Mouse (Mus musculus): ENCODE data around the gene Pms2.

Gene Pms2

GRCm38 (mm10) chr5:143965586-143966345 is 56.0 kb downstream of the Pms2 start:
- TF ChIP-seq GATA4 (IDR thresholded peaks at IDR 0.05; ENCODE audit: insufficient replicate concordance, low read length) = no peak

DNA sequence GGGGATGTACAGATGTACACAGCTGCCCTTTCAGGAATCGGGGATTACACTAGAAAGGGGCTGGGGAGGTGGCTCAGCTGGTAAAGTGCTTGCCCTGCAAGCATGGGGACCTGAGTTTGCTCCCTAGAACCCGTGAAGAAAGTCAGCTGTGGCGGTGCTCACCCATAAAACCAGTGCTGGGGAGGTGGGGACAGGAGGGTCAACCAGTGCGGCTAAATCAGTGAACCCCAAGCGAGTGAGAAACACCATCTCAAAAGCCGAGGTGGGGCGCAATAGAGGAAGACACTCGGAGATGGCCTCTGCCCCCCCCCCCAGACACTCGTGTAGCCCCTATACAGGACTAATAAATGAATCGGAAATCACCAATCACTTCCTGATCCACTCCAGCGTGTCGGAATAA is 56.9 kb downstream of the Pms2 start:
- TF ChIP-seq GATA4 (IDR thresholded peaks at IDR 0.05; ENCODE audit: insufficient replicate concordance, low read length) = no peak

- TF ChIP-seq GATA4 (IDR thresholded peaks at IDR 0.05; ENCODE audit: insufficient replicate concordance, low read length) = no peak
Measured at GRCm38 (mm10) chr5:143972628-143973027, 62.9 kb downstream of the Pms2 start.

GRCm38 (mm10) chr5:143974931-143975630 is 65.3 kb downstream of the Pms2 start:
- no peak for TF ChIP-seq GATA4 (IDR thresholded peaks at IDR 0.05; ENCODE audit: insufficient replicate concordance, low read length)

- TF ChIP-seq GATA4 (IDR thresholded peaks at IDR 0.05; ENCODE audit: insufficient replicate concordance, low read length) = no peak
Measured at GRCm38 (mm10) chr5:143975631-143975933, 65.8 kb downstream of the Pms2 start.

GRCm38 (mm10) chr5:143976232-143976631 is 66.5 kb downstream of the Pms2 start:
- TF ChIP-seq GATA4 (IDR thresholded peaks at IDR 0.05; ENCODE audit: insufficient replicate concordance, low read length) = no peak

DNA sequence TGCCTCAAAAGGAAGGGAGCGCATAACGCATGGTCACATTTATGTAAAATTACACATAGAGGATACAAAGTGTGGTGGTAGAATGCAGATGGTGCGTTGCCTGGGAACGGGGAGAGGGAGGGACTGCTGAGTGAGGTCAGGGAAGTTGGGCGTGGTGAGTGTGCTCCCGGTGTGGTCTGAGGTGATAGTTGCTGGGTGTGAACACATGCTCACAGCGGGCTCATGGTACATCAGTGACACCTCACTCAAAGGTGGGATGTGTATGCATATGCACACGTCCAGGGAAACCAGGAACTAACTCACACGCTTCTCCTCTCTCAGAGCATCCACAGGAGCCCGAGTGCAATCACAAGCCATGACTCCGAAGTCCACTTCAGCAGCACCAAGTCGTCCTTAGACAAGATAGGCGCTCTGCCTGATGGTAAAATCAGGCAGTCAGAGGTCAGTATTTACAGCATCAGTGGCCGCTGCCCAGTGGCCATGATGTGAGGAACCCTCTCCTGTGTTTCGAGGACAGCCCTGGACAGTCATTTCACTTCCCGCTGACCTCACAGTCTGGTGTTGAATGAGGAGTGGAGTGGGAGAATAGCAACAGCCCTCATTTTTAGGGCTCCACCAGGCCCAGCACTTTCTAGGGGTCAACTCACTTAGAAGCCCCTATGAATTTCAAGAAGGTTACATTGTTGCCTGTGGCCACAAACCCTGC is 67.1 kb downstream of the Pms2 start:
- no peak for TF ChIP-seq GATA4 (IDR thresholded peaks at IDR 0.05; ENCODE audit: insufficient replicate concordance, low read length)

DNA sequence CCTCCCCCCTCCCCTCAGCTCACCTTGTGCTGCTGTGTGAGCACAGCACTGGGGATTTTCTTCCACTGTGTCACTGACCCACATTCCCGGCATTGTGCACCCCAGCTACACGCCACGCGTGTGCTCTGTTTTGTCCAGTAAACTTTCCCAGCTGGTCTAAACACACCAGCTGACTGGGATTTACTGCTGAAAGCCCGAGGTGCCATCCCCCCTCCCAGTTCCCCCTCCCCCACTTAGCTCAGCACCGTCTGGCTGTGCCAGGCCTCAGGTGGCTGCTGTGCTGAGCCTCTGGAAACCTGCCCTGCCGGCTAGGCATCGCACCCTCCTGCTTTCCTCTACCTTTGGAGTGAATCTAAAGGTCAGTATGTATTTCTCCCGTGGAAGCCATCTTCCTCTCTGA is 71.1 kb downstream of the Pms2 start:
- no peak for TF ChIP-seq GATA4 (IDR thresholded peaks at IDR 0.05; ENCODE audit: insufficient replicate concordance, low read length)

DNA sequence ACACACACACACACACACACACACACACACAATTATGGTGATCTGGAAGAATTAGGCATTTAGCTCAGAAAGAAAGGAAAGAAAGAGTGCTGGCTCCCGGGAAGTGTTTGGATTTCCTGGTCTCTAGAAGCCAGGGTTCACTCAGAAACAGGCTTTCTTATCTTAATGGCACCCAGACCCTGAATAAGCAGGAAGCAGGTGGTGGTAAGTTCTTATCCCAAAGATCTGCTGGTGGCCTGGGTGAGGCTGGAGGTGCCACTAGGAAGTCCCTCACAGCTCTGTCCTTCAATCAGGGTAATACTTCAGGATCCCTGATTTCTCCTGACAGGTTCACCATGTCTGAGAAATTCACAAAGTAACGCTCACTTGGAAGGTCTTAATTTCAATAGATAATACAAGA is 72.6 kb downstream of the Pms2 start:
- TF ChIP-seq GATA4 (IDR thresholded peaks at IDR 0.05; ENCODE audit: insufficient replicate concordance, low read length) = no peak

All from liver, adult (tissue).